16 mouse cellular contexts compared by ENCODE assay signal in genomic region chr6:100881657-100882056, GRCm38 (mm10). TPM values are rescaled to one million over a fixed set of nuclear protein-coding genes. Genes with fewer than 3 reads are reported as not detected.
DNase-seq lines count a peak whose midpoint lies in the region; ATAC-seq lines count a peak whose summit lies in the region.
"Had no signal": no experiment of that assay in that cellular context is flagged by ENCODE, and none has a peak within 500 bp of the region (broad histone marks: within the 10 kb centered on the region; RNA-seq: fewer than 3 reads in every experiment).

No protein-coding gene starts in this region.

- H3K36me3 ChIP-seq in kidney, embryonic 14.5 days (ENCODE audit: control insufficient read depth, insufficient read depth, low read length): no peaks in the 10 kb centered on the region
- H3K36me3 ChIP-seq: embryonic facial prominence, embryonic 10.5 days; embryonic facial prominence, embryonic 13.5 days; heart, embryonic 12.5 days; heart, embryonic 15.5 days had no signal

- no peaks in the 10 kb centered on the region for H3K4me1 ChIP-seq in kidney, embryonic 14.5 days (ENCODE audit: control insufficient read depth, insufficient read depth, low read length)
- H3K4me1 ChIP-seq: heart, embryonic 12.5 days; heart, embryonic 15.5 days had no signal

- no peak overlapping the region for H3K27ac ChIP-seq in kidney, embryonic 14.5 days (ENCODE audit: low read depth, low read length)
- H3K27ac ChIP-seq: embryonic facial prominence, embryonic 10.5 days; embryonic facial prominence, embryonic 13.5 days; gastrocnemius, adult 2 months; heart, embryonic 15.5 days; hindbrain, embryonic 14.5 days had no signal

- no peak overlapping the region for H3K4me3 ChIP-seq in kidney, embryonic 14.5 days (ENCODE audit: low read length)
- H3K4me3 ChIP-seq: embryonic facial prominence, embryonic 13.5 days; erythroblast, embryonic 14.5 days; gastrocnemius, adult 2 months; heart, embryonic 12.5 days had no signal

- H3K9ac ChIP-seq in kidney, embryonic 14.5 days (ENCODE audit: low read depth, low read length): no peak overlapping the region
- H3K9ac ChIP-seq: embryonic facial prominence, embryonic 13.5 days; forebrain, postnatal 0 days; heart, embryonic 12.5 days; heart, embryonic 15.5 days; hindbrain, embryonic 14.5 days had no signal

- H3K4me2 ChIP-seq in kidney, embryonic 14.5 days (replicated peaks; ENCODE audit: low read depth, low read length): no peak overlapping the region

- WGBS in kidney, embryonic 14.5 days: 69% methylated on average over 9 of the region's 9 CpGs

- ATAC-seq in kidney, embryonic 14.5 days (ENCODE audit: low FRiP score, low TSS enrichment): no peak
- no peak for ATAC-seq in granulocyte monocyte progenitor cell, adult 5-6 weeks (replicated peaks; ENCODE audit: poor library complexity, severe bottlenecking)
- ATAC-seq: forebrain, postnatal 0 days had no signal

- H3K9me3 ChIP-seq in kidney, embryonic 14.5 days (ENCODE audit: control insufficient read depth, low read length): no peaks in the 10 kb centered on the region
- H3K9me3 ChIP-seq: embryonic facial prominence, embryonic 10.5 days; embryonic facial prominence, embryonic 13.5 days; heart, embryonic 15.5 days had no signal

- DNase-seq in kidney, adult 11 months: peak; percentile 15
- peak; percentile 29 for DNase-seq in kidney, postnatal 10 days
- no peak for DNase-seq in kidney, postnatal 4 days
- DNase-seq in kidney, postnatal 25 days: peak; percentile 16 to 55
- peak; percentile 39 to 51 for DNase-seq in kidney, postnatal 36 days
- DNase-seq: cerebellum, adult 11-12 months had no signal

- no peaks in the 10 kb centered on the region for H3K27me3 ChIP-seq in kidney, embryonic 14.5 days (ENCODE audit: control insufficient read depth, insufficient read depth, low read length)

RNA-seq across cellular contexts. Expression of gene Ppp4r2, which starts 48.2 kb away (rescaled TPM):
- polyA plus RNA-seq in kidney, embryonic 14.5 days (2014; fragmentation: Nextera tagmentation; extraction: Ambion mirVana): 33.1 and 42.1 TPM in 2 replicates
- 36.4 and 46.1 TPM in 2 replicates for total RNA-seq in granulocyte monocyte progenitor cell, adult 5-6 weeks (2014; fragmentation: Nextera tagmentation)
- 67.6 and 81.8 TPM in 2 replicates for total RNA-seq in granulocyte monocyte progenitor cell, adult 5-6 weeks (2017)

Comparison
In these comparisons a context has a peak if more than half of its experiments do, and no peak if none do; other contexts are left out.
1. DNase-seq: peak in kidney, adult 11 months (single experiment), kidney, postnatal 10 days (single experiment), kidney, postnatal 25 days (2 of 2) and kidney, postnatal 36 days (2 of 2); none in kidney, postnatal 4 days (0 of 2).